Mouse (Mus musculus): ENCODE data around the gene Rrp1.

- TF ChIP-seq CTCF (IDR thresholded peaks at IDR 0.05; ENCODE audit: low read depth) = no peak
- TF ChIP-seq EP300 (IDR thresholded peaks at IDR 0.05; ENCODE audit: low read depth) = no peak
Measured at GRCm38 (mm10) chr10:78385520-78385919, 27.3 kb downstream of the Rrp1 start.
